Mouse (Mus musculus) cerebellum, adult (tissue): ENCODE results near the gene Uba2.

Source experiments
- ATAC-seq: cut with Nextera tagmentation; 2 replicates; pipeline ENCODE4 v1.9.2; 2017; ENCODE audit warnings: mild to moderate bottlenecking, moderate library complexity, mixed read lengths; ENCODE audit not compliant: insufficient number of reproducible peaks, low FRiP score, low TSS enrichment

Uba2 gene

DNA sequence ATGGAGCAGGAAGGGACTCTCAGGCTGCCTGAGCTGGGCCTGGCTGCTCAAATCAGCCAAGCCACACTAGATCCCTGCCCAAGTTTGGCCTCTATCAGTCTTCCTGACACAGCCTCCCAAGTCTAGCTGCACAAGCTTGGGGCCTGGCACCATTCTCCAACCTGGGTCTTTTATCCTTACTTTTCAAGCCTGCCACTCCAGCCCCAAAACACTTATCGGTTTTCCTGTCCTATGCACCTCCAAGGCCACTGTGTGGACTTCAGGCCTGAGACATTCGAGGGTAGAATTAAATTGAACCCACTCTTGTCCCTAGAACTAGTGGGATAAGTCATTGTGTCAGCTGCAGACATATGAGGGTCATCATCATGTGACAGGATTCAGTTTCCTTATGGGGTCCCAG lies 69.4 kb downstream of the Uba2 start:
- no peak for ATAC-seq

DNA sequence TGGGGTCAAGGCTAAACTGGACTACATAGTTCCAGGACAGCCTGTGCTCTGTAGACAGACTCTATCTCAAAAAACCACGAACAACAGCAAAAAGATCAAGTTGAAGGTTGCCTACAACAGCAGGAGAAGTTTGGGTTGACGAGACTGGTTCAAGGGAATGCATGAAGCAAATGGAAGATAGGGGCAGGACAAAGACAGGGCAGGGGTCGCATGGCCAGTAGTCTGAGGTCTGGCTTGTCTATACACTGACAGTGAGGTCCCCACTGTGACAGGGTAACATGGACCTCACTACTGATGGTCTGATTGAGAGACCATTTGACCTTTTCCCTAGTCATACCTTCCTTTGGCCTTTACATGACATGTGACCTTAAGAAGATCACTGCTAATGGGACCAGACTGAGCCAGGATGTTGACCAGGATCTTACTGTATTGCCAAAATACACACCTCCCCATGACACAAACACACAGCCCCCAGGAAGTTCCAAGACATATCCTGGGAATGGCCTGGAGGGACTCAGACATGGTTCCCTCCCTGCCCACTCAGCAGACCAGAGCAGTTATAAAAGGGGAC lies 74.4 kb downstream of the Uba2 start, which contains the start of gene Scgb1b30:
Gene Scgb1b30, plus strand, starts transcription at position 521 of the 571 bp plus-strand sequence.
- ATAC-seq: no peak
